Mouse (Mus musculus): ENCODE measurements around the gene Epb41l1.

- no peak for TF ChIP-seq EP300 (IDR thresholded peaks at IDR 0.05; ENCODE audit: low read depth)
- no peak for TF ChIP-seq CTCF (IDR thresholded peaks at IDR 0.05; ENCODE audit: low read depth)
These were observed 168.8 kb downstream of the Epb41l1 start for GRCm38 (mm10) chr2:156589481-156589880.

All from liver, postnatal 0 days (tissue).